Mouse (Mus musculus): ENCODE data around the gene Foxa2. TPM values are rescaled to one million over a fixed set of nuclear protein-coding genes. Genes with fewer than 3 reads are reported as not detected.
A peak's percentile ranks its signal among the peaks of the same experiment; 100 is the strongest.

Gene Foxa2
- polyA plus RNA-seq, 1 experiment, result 16.6 TPM

DNA sequence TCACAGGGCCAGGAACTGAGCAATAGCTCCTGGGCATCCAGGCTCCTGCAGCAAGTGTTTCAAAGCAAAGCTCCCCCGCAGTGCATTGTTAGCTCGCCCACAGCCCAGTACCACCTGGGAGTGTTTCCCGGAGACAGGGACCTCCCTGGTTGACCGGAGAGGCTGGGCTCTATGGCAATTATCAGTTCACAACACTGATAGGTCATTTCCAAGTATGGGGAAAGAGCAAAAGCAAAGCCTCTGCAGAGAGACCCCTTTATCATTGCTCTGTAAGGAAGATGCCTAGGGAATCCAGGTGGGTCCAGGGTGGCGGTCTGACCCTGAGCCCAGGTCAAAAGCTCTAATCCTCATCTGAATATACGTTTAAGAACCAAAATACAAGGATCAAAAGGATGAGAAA is 6.6 kb upstream of the Foxa2 start:
- Histone ChIP-seq H3K36me3 (ENCODE audit: control insufficient read depth, insufficient read depth, low read length) (no peaks in the 10 kb centered on the region), H3K4me1 (ENCODE audit: control insufficient read depth, insufficient read depth, insufficient read length, low read length) (peaks cover 5% of the 10 kb centered on the region; the same call in 1 of the 2 replicates), H3K27me3 (ENCODE audit: control insufficient read depth, insufficient read depth, low read length) (peaks cover 8% of the 10 kb centered on the region), H3K4me3 (ENCODE audit: low read depth, low read length) (no peak overlapping the region), H3K27ac (ENCODE audit: insufficient read depth, low read depth, low read length) (no peak overlapping the region)
- TF ChIP-seq CTCF (IDR thresholded peaks at IDR 0.05; ENCODE audit: extremely low read depth, insufficient read length, insufficient replicate concordance, low read depth, low read length), result no peak
- TF ChIP-seq POLR2A (IDR thresholded peaks at IDR 0.05; ENCODE audit: low read depth, low read length), result no peak
- WGBS, result 46% methylated on average over 6 of the region's 6 CpGs

GRCm38 (mm10) chr2:148048484-148049129 is 1.8 kb upstream of the Foxa2 start:
- peaks cover 14% of the 10 kb centered on the region; the same call in 1 of the 2 replicates for H3K4me1 ChIP-seq (ENCODE audit: control insufficient read depth, insufficient read depth, insufficient read length, low read length)
- no peak overlapping the region for H3K27ac ChIP-seq (ENCODE audit: insufficient read depth, low read depth, low read length)
- peak overlapping the region; percentile 62 for H3K4me3 ChIP-seq (ENCODE audit: low read depth, low read length)
- WGBS, result 1% methylated on average over 41 of the region's 41 CpGs
- TF ChIP-seq CTCF (IDR thresholded peaks at IDR 0.05; ENCODE audit: extremely low read depth, insufficient read length, insufficient replicate concordance, low read depth, low read length) (peak; percentile 85), POLR2A (IDR thresholded peaks at IDR 0.05; ENCODE audit: low read depth, low read length) (no peak)
- peaks cover 45% of the 10 kb centered on the region for H3K27me3 ChIP-seq (ENCODE audit: control insufficient read depth, insufficient read depth, low read length)
- no peaks in the 10 kb centered on the region for H3K36me3 ChIP-seq (ENCODE audit: control insufficient read depth, insufficient read depth, low read length)

- 51% methylated on average over 8 of the region's 8 CpGs for WGBS
- peaks cover 48% of the 10 kb centered on the region for H3K27me3 ChIP-seq (ENCODE audit: control insufficient read depth, insufficient read depth, low read length)
- TF ChIP-seq POLR2A (IDR thresholded peaks at IDR 0.05; ENCODE audit: low read depth, low read length), result no peak
Observed at GRCm38 (mm10) chr2:148047611-148048010, 842 bp upstream of the Foxa2 start.

GRCm38 (mm10) chr2:148045937-148046798 is 601 bp downstream of the Foxa2 start:
- Histone ChIP-seq H3K4me3 (ENCODE audit: low read depth, low read length) (peak overlapping the region; percentile 62), H3K27me3 (ENCODE audit: control insufficient read depth, insufficient read depth, low read length) (peaks cover 48% of the 10 kb centered on the region), H3K27ac (ENCODE audit: insufficient read depth, low read depth, low read length) (no peak overlapping the region), H3K36me3 (ENCODE audit: control insufficient read depth, insufficient read depth, low read length) (no peaks in the 10 kb centered on the region), H3K4me1 (ENCODE audit: control insufficient read depth, insufficient read depth, insufficient read length, low read length) (peaks cover 15% of the 10 kb centered on the region; the same call in 1 of the 2 replicates)
- WGBS, result under 1% methylated on average over 63 of the region's 65 CpGs
- TF ChIP-seq CTCF (IDR thresholded peaks at IDR 0.05; ENCODE audit: extremely low read depth, insufficient read length, insufficient replicate concordance, low read depth, low read length) (no peak), POLR2A (IDR thresholded peaks at IDR 0.05; ENCODE audit: low read depth, low read length) (no peak)

More at GRCm38 (mm10) chr2:148047611-148048010, 842 bp upstream of the Foxa2 start:
- H3K4me3 ChIP-seq (ENCODE audit: low read depth, low read length), result no peak overlapping the region
- H3K36me3 ChIP-seq (ENCODE audit: control insufficient read depth, insufficient read depth, low read length), result no peaks in the 10 kb centered on the region
- H3K27ac ChIP-seq (ENCODE audit: insufficient read depth, low read depth, low read length), result no peak overlapping the region
- H3K4me1 ChIP-seq (ENCODE audit: control insufficient read depth, insufficient read depth, insufficient read length, low read length), result peaks cover 15% of the 10 kb centered on the region; the same call in 1 of the 2 replicates

DNA sequence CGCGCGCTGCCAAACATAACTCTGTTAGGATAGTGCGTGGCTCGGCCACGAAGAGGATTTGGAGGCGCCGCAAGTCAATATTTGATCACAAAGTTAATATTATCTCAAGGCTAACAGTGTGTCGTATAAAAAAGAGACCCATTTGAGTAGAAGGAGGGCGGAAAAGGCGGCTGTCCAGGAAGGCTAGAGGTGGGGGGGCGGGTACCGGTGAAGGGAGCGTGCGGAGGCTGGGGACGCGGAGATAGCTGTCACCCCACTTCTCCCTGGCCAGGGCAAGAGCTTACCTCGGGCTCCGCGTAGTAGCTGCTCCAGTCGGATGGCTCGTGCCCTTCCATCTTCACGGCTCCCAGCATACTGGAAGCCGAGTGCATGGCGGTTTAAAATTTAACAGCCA is 1.2 kb downstream of the Foxa2 start:
- Histone ChIP-seq H3K36me3 (ENCODE audit: control insufficient read depth, insufficient read depth, low read length) (no peaks in the 10 kb centered on the region), H3K4me3 (ENCODE audit: low read depth, low read length) (peak overlapping the region; percentile 62), H3K4me1 (ENCODE audit: control insufficient read depth, insufficient read depth, insufficient read length, low read length) (peaks cover 15% of the 10 kb centered on the region; the same call in 1 of the 2 replicates), H3K27me3 (ENCODE audit: control insufficient read depth, insufficient read depth, low read length) (peaks cover 50% of the 10 kb centered on the region), H3K27ac (ENCODE audit: insufficient read depth, low read depth, low read length) (no peak overlapping the region)
- TF ChIP-seq POLR2A (IDR thresholded peaks at IDR 0.05; ENCODE audit: low read depth, low read length) (no peak), CTCF (IDR thresholded peaks at IDR 0.05; ENCODE audit: extremely low read depth, insufficient read length, insufficient replicate concordance, low read depth, low read length) (no peak)
- WGBS, result under 1% methylated on average over 25 of the region's 25 CpGs

- H3K27ac ChIP-seq (ENCODE audit: insufficient read depth, low read depth, low read length), result peak overlapping the region; percentile 28
- peaks cover 15% of the 10 kb centered on the region; the same call in 1 of the 2 replicates for H3K4me1 ChIP-seq (ENCODE audit: control insufficient read depth, insufficient read depth, insufficient read length, low read length)
- no peaks in the 10 kb centered on the region for H3K36me3 ChIP-seq (ENCODE audit: control insufficient read depth, insufficient read depth, low read length)
- peaks cover 52% of the 10 kb centered on the region for H3K27me3 ChIP-seq (ENCODE audit: control insufficient read depth, insufficient read depth, low read length)
- H3K4me3 ChIP-seq (ENCODE audit: low read depth, low read length), result peak overlapping the region; percentile 62
- no peak for TF ChIP-seq POLR2A (IDR thresholded peaks at IDR 0.05; ENCODE audit: low read depth, low read length)
- TF ChIP-seq CTCF (IDR thresholded peaks at IDR 0.05; ENCODE audit: extremely low read depth, insufficient read length, insufficient replicate concordance, low read depth, low read length), result no peak
- under 1% methylated on average over 26 of the region's 26 CpGs for WGBS
Observed at GRCm38 (mm10) chr2:148044877-148045539, 1.8 kb downstream of the Foxa2 start.

Measured in small intestine, adult 2 months (tissue).